Mouse (Mus musculus) forebrain, embryonic 16.5 days (tissue): Measurements from ENCODE around the gene Maml2. TPM values are rescaled to one million over a fixed set of nuclear protein-coding genes. Genes with fewer than 3 reads are reported as not detected.

Experiments used
- ATAC-seq: fragments of 200-750 bp; cut with Nextera tagmentation; 2 replicates; pipeline ENCODE4 v1.8.0; 2017; ENCODE audit warnings: mild to moderate bottlenecking, moderate library complexity
- H3K27ac ChIP-seq: fragments of 300-500 bp; sonication (generic); 2 replicates; pipeline ENCODE4 v1.5.1; 2014; ENCODE audit warnings: low read length, control low read depth
- H3K27me3 ChIP-seq: fragments of 300-500 bp; sonication (generic); replicated peaks from 2 replicates; pipeline ENCODE4 v1.6.1; 2014; ENCODE audit warnings: low read length; ENCODE audit not compliant: control insufficient read depth, insufficient read depth
- H3K36me3 ChIP-seq: fragments of 300-500 bp; sonication (generic); 2 replicates; pipeline ENCODE4 v1.6.1; 2014; ENCODE audit not compliant: control insufficient read depth, insufficient read depth
- H3K4me1 ChIP-seq: fragments of 300-500 bp; sonication (generic); replicated peaks from 2 replicates; pipeline ENCODE4 v1.6.1; 2014; ENCODE audit warnings: low read length; ENCODE audit not compliant: control insufficient read depth, insufficient read depth
- H3K4me2 ChIP-seq: fragments of 300-500 bp; sonication (generic); 2 replicates; pipeline ENCODE4 v1.6.1; 2014; ENCODE audit warnings: mild to moderate bottlenecking, low read length, control low read depth
- H3K4me3 ChIP-seq: fragments of 300-500 bp; sonication (generic); replicated peaks from 2 replicates; pipeline ENCODE4 v1.5.1; 2014; ENCODE audit warnings: mild to moderate bottlenecking, low read length, control low read depth
- H3K9ac ChIP-seq: fragments of 300-500 bp; sonication (generic); replicated peaks from 2 replicates; pipeline ENCODE4 v1.6.1; 2014; ENCODE audit warnings: low read depth, low read length, control low read depth
- H3K9me3 ChIP-seq: fragments of 300-500 bp; sonication (generic); 2 replicates; pipeline ENCODE4 v1.6.1; 2016; ENCODE audit warnings: low read length; ENCODE audit not compliant: control insufficient read depth
- WGBS: fragments of 180-500 bp; shearing (Covaris S2); extraction: QIAGEN DNeasy Blood & Tissue Kit; methylation state at CpG from one replicate; pipeline ENCODE4 v1.1.7; 2014; 5-methylcytosine and 5-hydroxymethylcytosine counted together
- polyA plus RNA-seq: library from polyadenylated mRNA; unstranded; fragments of >200 nt; fragmentation: Nextera tagmentation; extraction: Ambion mirVana; gene quantifications from 2 replicates; pipeline ENCODE4 v1.2.1, GENCODE M21; 2015

Maml2 gene
- polyA plus RNA-seq, 1 experiment from 2014 or later, result 9.0 TPM

DNA sequence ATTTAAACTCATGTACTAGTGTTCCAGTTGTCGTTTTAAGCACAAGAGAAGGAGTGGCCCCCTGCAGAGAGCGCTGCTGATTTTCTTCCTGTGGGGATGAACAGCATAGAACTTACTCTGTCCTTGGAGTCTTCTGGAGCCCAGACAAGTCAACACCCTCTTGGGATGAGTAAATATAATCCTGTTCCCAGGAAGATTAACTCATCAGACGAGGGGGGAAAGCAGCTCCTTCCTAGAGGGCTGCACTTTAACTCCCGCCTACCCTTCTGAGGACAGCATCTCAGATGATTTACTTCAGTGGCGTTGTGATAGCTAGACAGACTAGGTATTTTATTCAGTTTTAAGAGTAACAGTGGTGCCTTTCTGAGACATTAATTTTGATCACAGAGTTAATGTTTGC is 215.4 kb downstream of the Maml2 start:
- Histone ChIP-seq H3K4me3 (no peak overlapping the region), H3K4me2 (no peak overlapping the region), H3K27me3 (no peaks in the 10 kb centered on the region), H3K9me3 (no peaks in the 10 kb centered on the region), H3K4me1 (no peaks in the 10 kb centered on the region), H3K27ac (no peak overlapping the region), H3K36me3 (no peaks in the 10 kb centered on the region), H3K9ac (no peak overlapping the region)
- 54% methylated on average over 5 of the region's 5 CpGs for WGBS
- ATAC-seq, result no peak

DNA sequence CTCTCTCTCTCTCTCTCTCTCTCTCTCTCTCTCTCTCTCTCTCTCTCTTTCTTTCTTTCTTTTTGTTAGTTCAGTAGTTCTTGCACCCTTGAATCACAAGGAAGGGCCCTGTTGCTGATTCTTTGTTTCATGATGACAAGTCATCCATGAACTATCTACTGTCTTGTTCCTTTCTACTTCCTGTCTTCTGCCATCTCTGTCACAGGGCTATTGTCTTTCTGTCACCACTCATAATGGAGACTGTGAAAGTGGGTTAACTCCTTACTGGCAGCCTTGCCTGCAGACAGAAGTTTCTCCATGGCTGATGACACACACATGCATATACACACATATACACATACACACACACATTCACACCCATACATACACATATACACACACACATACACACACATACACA is 216.7 kb downstream of the Maml2 start:
- Histone ChIP-seq H3K4me3 (no peak overlapping the region), H3K4me1 (no peaks in the 10 kb centered on the region), H3K27me3 (no peaks in the 10 kb centered on the region), H3K27ac (no peak overlapping the region), H3K36me3 (no peaks in the 10 kb centered on the region), H3K9me3 (no peaks in the 10 kb centered on the region), H3K9ac (no peak overlapping the region), H3K4me2 (no peak overlapping the region)
- ATAC-seq, result no peak

DNA sequence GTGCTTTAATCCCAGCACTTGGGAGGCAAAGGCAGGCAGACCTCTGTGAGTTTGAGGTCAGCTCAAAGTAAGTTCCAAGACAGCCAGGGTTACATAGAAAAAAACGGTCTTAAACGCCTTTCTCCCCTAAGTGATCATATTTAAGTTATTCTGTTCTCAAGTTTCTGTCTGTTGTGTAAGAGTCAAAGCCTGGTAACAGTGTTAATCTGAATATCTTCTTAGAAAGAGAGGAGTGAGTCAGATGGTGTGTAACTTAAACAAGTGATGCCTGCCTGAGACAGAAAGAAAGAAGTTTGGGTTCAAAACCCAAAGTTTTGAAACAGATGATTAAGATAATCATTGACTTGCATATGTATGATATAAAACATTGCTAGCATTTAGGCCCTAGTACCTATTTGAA is 218.2 kb downstream of the Maml2 start:
- Histone ChIP-seq H3K4me1 (no peaks in the 10 kb centered on the region), H3K27me3 (no peaks in the 10 kb centered on the region), H3K36me3 (no peaks in the 10 kb centered on the region), H3K4me3 (no peak overlapping the region), H3K9me3 (no peaks in the 10 kb centered on the region), H3K27ac (no peak overlapping the region), H3K4me2 (no peak overlapping the region), H3K9ac (no peak overlapping the region)
- ATAC-seq, result no peak
- 86% methylated on average over 2 of the region's 2 CpGs for WGBS

DNA sequence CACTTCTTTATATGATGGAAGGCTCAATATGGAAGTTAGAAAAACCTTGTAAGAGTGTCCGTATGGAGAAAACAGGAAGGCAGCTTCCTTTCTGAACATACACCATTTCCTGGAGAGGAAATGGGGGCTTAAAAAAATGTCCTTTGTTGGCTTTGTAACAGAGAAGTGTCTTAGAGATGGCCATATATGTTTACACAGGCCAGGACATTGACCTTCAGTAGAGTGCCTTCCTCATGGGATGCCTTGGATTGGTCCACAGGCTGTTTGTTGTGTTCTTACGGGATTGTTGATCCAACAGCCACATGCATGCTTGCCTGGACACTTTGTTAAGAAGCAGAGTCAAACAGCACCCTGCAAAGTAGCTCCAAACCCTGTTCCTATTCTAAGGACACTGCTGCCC is 220.3 kb downstream of the Maml2 start:
- Histone ChIP-seq H3K4me3 (no peak overlapping the region), H3K36me3 (no peaks in the 10 kb centered on the region), H3K9me3 (no peaks in the 10 kb centered on the region), H3K27me3 (no peaks in the 10 kb centered on the region), H3K4me2 (no peak overlapping the region), H3K4me1 (0 out of 2 replicates have a peak, but pooled peaks cover 3% of the 10 kb centered on the region), H3K27ac (no peak overlapping the region), H3K9ac (no peak overlapping the region)
- ATAC-seq, result no peak
- WGBS, result 84% methylated on average over 2 of the region's 2 CpGs

DNA sequence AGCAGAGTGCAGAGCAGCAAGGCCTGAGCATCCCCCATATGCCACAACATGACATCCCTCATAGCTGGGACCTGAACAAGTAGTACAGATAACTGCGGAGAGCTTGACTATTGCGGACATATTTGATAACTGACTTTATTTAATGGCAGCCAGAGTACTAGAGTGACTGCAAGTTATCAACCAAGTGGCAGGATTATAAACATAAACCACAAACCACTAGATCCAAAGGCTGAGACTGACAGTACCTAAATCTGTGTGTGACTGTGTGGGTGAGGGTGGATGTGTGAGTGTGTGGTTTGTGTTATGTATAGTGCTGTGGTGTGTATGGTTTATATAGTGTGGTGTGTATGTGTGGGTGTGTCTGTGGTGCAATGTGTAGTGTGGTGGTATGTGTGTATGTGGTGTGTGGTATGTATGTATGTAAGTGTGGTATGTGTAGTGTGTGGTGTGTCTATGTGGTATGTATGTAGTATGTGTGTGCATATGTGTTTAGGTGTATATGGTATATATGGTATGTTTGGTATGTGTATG is 220.7 kb downstream of the Maml2 start:
- no peak for ATAC-seq
- Histone ChIP-seq H3K4me2 (no peak overlapping the region), H3K4me1 (0 out of 2 replicates have a peak, but pooled peaks cover 3% of the 10 kb centered on the region), H3K9me3 (no peaks in the 10 kb centered on the region), H3K4me3 (no peak overlapping the region), H3K9ac (no peak overlapping the region), H3K36me3 (no peaks in the 10 kb centered on the region), H3K27me3 (no peaks in the 10 kb centered on the region), H3K27ac (no peak overlapping the region)
- WGBS, result 97% methylated on average over 2 of the region's 2 CpGs

DNA sequence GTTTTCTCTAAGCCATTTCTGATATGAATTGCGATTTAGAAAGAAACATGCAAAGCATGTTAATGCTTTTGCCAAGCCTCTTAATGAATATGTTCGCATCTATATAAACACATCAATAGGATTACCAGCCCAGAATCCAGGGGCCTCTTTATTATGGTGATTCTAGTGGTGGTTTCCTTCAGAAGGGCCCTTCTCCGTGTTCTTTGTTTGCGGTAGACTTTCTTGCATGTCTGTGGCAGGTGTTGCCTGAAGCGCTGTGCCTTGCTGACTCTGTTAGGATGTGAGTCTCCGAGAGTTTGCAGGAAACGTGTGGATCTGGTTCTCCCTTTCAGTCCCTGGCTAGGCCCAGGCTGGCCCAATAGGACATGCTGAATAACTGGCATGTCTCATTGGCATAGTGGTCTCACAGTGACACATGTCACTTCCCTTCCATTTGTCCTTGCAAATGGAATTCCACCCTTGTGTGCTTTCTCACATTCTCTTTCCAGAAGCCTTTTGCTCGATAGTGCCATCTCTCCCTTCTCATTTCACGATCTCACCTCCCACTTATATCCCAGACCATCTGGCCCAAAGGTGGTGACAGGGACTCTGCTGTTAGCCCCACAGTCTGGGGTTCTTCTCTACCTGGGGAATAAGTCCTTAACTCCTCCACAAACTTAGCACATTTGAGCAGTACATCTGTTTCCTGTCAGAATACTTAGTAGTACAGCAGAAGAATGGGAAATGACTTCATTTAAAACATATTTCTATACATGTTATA is 224.5 kb downstream of the Maml2 start:
- ATAC-seq, result no peak
- peaks cover 9% of the 10 kb centered on the region for H3K4me1 ChIP-seq
- no peak overlapping the region for H3K4me3 ChIP-seq
- no peak overlapping the region for H3K4me2 ChIP-seq
- H3K9me3 ChIP-seq, result no peaks in the 10 kb centered on the region
- H3K27me3 ChIP-seq, result no peaks in the 10 kb centered on the region
- H3K36me3 ChIP-seq, result no peaks in the 10 kb centered on the region
- H3K27ac ChIP-seq, result no peak overlapping the region
- H3K9ac ChIP-seq, result no peak overlapping the region
- WGBS, result 49% methylated on average over 9 of the region's 9 CpGs

DNA sequence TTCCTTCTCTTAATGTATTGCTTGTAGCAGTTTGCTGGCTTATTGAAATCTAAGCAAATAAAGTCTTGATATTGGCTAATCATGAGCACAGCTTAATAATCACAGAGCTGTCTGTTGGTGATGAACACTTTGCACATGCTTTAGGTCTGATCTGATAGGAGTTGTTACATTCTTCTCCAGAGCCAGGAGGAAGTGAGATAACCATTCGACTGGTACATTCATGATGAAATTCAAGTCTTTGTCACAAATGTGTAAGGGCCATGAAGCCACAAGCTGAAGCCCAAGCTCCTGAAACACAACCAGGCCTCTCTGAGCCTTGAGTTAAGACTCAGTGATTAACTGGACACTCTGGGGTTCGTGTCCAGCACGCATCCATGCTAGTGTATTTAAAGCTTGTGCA is 225.3 kb downstream of the Maml2 start:
- Histone ChIP-seq H3K27me3 (no peaks in the 10 kb centered on the region), H3K36me3 (no peaks in the 10 kb centered on the region), H3K27ac (no peak overlapping the region), H3K9me3 (no peaks in the 10 kb centered on the region), H3K4me3 (no peak overlapping the region), H3K9ac (no peak overlapping the region), H3K4me1 (peaks cover 9% of the 10 kb centered on the region), H3K4me2 (no peak overlapping the region)
- ATAC-seq, result no peak
- 94% methylated on average over 3 of the region's 3 CpGs for WGBS

DNA sequence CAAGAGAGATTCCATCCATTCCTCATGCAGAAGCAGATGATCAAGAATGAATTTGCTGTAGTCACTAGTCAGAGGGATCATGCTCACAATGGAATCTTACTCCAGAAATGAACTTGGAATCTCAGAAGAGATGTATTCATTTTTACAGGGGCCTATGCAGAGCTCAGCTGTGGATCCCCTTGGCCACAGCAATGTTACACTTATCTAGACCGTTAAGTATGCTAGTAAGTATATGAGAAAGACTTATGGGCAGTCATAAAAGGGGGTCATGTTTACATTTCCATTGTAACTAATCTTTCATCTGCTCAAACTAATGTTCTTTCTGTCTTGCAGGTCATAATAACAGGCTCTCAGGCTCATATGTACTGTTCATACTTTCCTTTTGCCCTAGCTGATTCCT is 227.3 kb downstream of the Maml2 start:
- no peak overlapping the region for H3K4me3 ChIP-seq
- H3K27me3 ChIP-seq, result no peaks in the 10 kb centered on the region
- no peak overlapping the region for H3K9ac ChIP-seq
- WGBS, result 35% methylated on average over 1 of the region's 1 CpGs
- no peaks in the 10 kb centered on the region for H3K36me3 ChIP-seq
- H3K4me2 ChIP-seq, result no peak overlapping the region
- peaks cover 9% of the 10 kb centered on the region for H3K4me1 ChIP-seq
- ATAC-seq, result no peak
- no peaks in the 10 kb centered on the region for H3K9me3 ChIP-seq
- no peak overlapping the region for H3K27ac ChIP-seq

DNA sequence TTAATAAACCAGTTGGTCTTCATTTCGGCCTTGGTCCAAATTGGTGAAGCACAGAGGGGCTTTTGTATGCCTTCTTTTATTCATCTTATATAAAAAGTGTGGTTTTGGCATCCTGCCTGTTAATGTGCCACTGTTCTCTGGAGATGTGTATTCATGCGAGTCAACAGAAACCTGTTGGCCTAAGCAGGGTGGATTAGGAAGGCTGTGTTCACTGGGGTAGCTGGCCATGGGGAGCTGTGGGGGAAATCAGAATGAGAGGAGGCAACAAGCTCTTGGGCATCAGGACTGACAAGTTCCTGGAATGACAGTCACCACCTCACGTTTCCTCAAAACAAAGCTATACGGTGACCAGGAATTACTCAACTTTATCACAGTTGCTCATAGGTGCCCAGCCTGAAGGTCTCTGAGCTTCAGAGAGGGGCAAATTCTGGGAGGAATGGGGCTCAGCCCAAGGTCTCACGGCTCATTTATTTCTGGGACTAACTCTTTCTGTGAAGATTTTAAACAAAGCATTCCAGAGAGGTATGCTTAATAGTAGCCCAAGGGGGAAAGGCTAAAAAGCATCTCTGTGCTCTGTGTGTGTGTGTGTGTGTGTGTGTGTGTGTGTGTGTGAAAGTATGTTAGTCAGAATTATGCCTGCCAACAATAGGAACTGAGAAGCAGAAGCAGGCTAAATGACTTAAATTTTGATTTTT is 228.0 kb downstream of the Maml2 start:
- H3K9ac ChIP-seq, result no peak overlapping the region
- no peak overlapping the region for H3K27ac ChIP-seq
- no peak overlapping the region for H3K4me3 ChIP-seq
- peaks cover 9% of the 10 kb centered on the region for H3K4me1 ChIP-seq
- no peak overlapping the region for H3K4me2 ChIP-seq
- no peaks in the 10 kb centered on the region for H3K36me3 ChIP-seq
- whole genome bisulfite sequencing, result 17% methylated on average over 5 of the region's 5 CpGs
- no peaks in the 10 kb centered on the region for H3K27me3 ChIP-seq
- ATAC-seq, result peak; percentile 61
- H3K9me3 ChIP-seq, result no peaks in the 10 kb centered on the region
